ENCODE assay signal across 8 mouse cellular contexts in genomic region chr19:40225102-40225760, GRCm38 (mm10). TPM values are rescaled to one million over a fixed set of nuclear protein-coding genes. Genes with fewer than 3 reads are reported as not detected.
DNase-seq lines count a peak whose midpoint lies in the region; ATAC-seq lines count a peak whose summit lies in the region.

No protein-coding gene starts in this region.

- H3K36me3 ChIP-seq in kidney, embryonic 16.5 days (ENCODE audit: insufficient read depth, low read length), result no peaks in the 10 kb centered on the region
- no peaks in the 10 kb centered on the region for H3K36me3 ChIP-seq in forebrain, embryonic 14.5 days (ENCODE audit: control insufficient read depth, insufficient read depth, low read length)
- H3K36me3 ChIP-seq in hindbrain, embryonic 15.5 days, result no peaks in the 10 kb centered on the region

- no peak overlapping the region for H3K4me3 ChIP-seq in kidney, embryonic 16.5 days (ENCODE audit: low read length)
- H3K4me3 ChIP-seq in forebrain, embryonic 14.5 days (ENCODE audit: low read depth, low read length), result no peak overlapping the region
- H3K4me3 ChIP-seq in hindbrain, embryonic 15.5 days, result no peak overlapping the region

- no peak for ATAC-seq in kidney, embryonic 16.5 days (ENCODE audit: low FRiP score, low TSS enrichment)
- peak; percentile 58; the same call in 1 of the 2 replicates for ATAC-seq in cerebellum, adult (ENCODE audit: insufficient number of reproducible peaks, low FRiP score, low TSS enrichment)
- peak; percentile 79 for ATAC-seq in forebrain, embryonic 14.5 days
- peak; percentile 85 for ATAC-seq in hindbrain, embryonic 15.5 days (ENCODE audit: low FRiP score, low read depth)
- ATAC-seq in megakaryocyte progenitor cell, adult 5-6 weeks (replicated peaks; ENCODE audit: poor library complexity), result peak; percentile 95

- H3K27me3 ChIP-seq in kidney, embryonic 16.5 days (ENCODE audit: insufficient read depth, low read length), result no peaks in the 10 kb centered on the region
- no peaks in the 10 kb centered on the region for H3K27me3 ChIP-seq in forebrain, embryonic 14.5 days (replicated peaks; ENCODE audit: control insufficient read depth, insufficient read depth, low read length)
- no peaks in the 10 kb centered on the region for H3K27me3 ChIP-seq in hindbrain, embryonic 15.5 days

- H3K9ac ChIP-seq in kidney, embryonic 16.5 days (replicated peaks; ENCODE audit: low read length), result no peak overlapping the region
- no peak overlapping the region for H3K9ac ChIP-seq in forebrain, embryonic 14.5 days (ENCODE audit: low read length)
- H3K9ac ChIP-seq in hindbrain, embryonic 15.5 days, result no peak overlapping the region

- H3K9me3 ChIP-seq in kidney, embryonic 16.5 days (ENCODE audit: low read length), result no peaks in the 10 kb centered on the region
- no peaks in the 10 kb centered on the region for H3K9me3 ChIP-seq in forebrain, embryonic 14.5 days (replicated peaks; ENCODE audit: control insufficient read depth, low read length)
- H3K9me3 ChIP-seq in hindbrain, embryonic 15.5 days, result no peaks in the 10 kb centered on the region

- DNase-seq in kidney, adult 11 months, result peak; percentile 43
- DNase-seq in forebrain, embryonic 14.5 days (ENCODE audit: low spot score), result peak; percentile 86
- peak; percentile 71 to 72 for DNase-seq in layer of hippocampus, postnatal 36 days
- peak; percentile 87 for DNase-seq in right cerebral cortex, postnatal 14 days

- WGBS in kidney, embryonic 16.5 days, result 65% methylated on average over 5 of the region's 5 CpGs
- 67% methylated on average over 5 of the region's 5 CpGs for WGBS in forebrain, embryonic 14.5 days
- 63% methylated on average over 5 of the region's 5 CpGs for WGBS in hindbrain, embryonic 15.5 days

- H3K4me1 ChIP-seq in kidney, embryonic 16.5 days (ENCODE audit: insufficient read depth, low read length), result no peaks in the 10 kb centered on the region
- no peaks in the 10 kb centered on the region for H3K4me1 ChIP-seq in forebrain, embryonic 14.5 days (ENCODE audit: control insufficient read depth, insufficient read depth, low read length)
- no peaks in the 10 kb centered on the region for H3K4me1 ChIP-seq in hindbrain, embryonic 15.5 days (replicated peaks)

- H3K4me2 ChIP-seq in kidney, embryonic 16.5 days (replicated peaks; ENCODE audit: low read depth, low read length), result no peak overlapping the region
- H3K4me2 ChIP-seq in forebrain, embryonic 14.5 days (ENCODE audit: low read length), result no peak overlapping the region
- H3K4me2 ChIP-seq in hindbrain, embryonic 15.5 days, result no peak overlapping the region

- no peak overlapping the region for H3K27ac ChIP-seq in kidney, embryonic 16.5 days (ENCODE audit: low read length)
- H3K27ac ChIP-seq in forebrain, embryonic 14.5 days (ENCODE audit: low read depth, low read length), result no peak overlapping the region
- H3K27ac ChIP-seq in hindbrain, embryonic 15.5 days (replicated peaks), result no peak overlapping the region

RNA-seq across cellular contexts. Expression of gene Cyp2c70, which starts 38.1 kb away (rescaled TPM):
- 0.32 TPM in 1 of 2 replicates, not detected in the other for polyA plus RNA-seq in kidney, embryonic 16.5 days (2015; fragmentation: Nextera tagmentation; extraction: Ambion mirVana)
- not detected in 2 replicates for polyA plus RNA-seq in forebrain, embryonic 14.5 days (2014; fragmentation: Nextera tagmentation; extraction: Ambion mirVana)
- polyA plus RNA-seq in hindbrain, embryonic 15.5 days (2015; fragmentation: Nextera tagmentation; extraction: Ambion mirVana), result not detected in 2 replicates
- total RNA-seq in layer of hippocampus, postnatal 36 days (2021), result 1 to 10 TPM; 2.2 to 2.5 TPM
- total RNA-seq in megakaryocyte progenitor cell, adult 5-6 weeks (2015), result not detected in 2 replicates
- total RNA-seq in megakaryocyte progenitor cell, adult 5-6 weeks (2017), result not detected in 2 replicates

RNA-seq across cellular contexts. Expression of gene Pdlim1, which starts 46.4 kb away (rescaled TPM):
- polyA plus RNA-seq in kidney, embryonic 16.5 days (2015; fragmentation: Nextera tagmentation; extraction: Ambion mirVana), result 37.9 and 39.5 TPM in 2 replicates
- polyA plus RNA-seq in forebrain, embryonic 14.5 days (2014; fragmentation: Nextera tagmentation; extraction: Ambion mirVana), result 20.1 and 30.1 TPM in 2 replicates
- polyA plus RNA-seq in hindbrain, embryonic 15.5 days (2015; fragmentation: Nextera tagmentation; extraction: Ambion mirVana), result 9.7 and 15.3 TPM in 2 replicates
- 10 to 100 TPM in 1 of 2 experiments, 1 to 10 TPM in 1; 10.0 to 12.1 TPM for total RNA-seq in layer of hippocampus, postnatal 36 days (2021)
- 49.9 and 83.4 TPM in 2 replicates for total RNA-seq in megakaryocyte progenitor cell, adult 5-6 weeks (2015)
- total RNA-seq in megakaryocyte progenitor cell, adult 5-6 weeks (2017), result 36.9 and 46.5 TPM in 2 replicates
